ENCODE assay signal across 12 mouse cellular contexts in genomic region chr2:167173051-167173875, GRCm38 (mm10). TPM values are rescaled to one million over a fixed set of nuclear protein-coding genes. Genes with fewer than 3 reads are reported as not detected.
DNase-seq lines count a peak whose midpoint lies in the region; ATAC-seq and TF ChIP-seq lines count a peak whose summit lies in the region.
"Had no signal": no experiment of that assay in that cellular context is flagged by ENCODE, and none has a peak within 500 bp of the region (broad histone marks: within the 10 kb centered on the region; RNA-seq: fewer than 3 reads in every experiment).

No protein-coding gene starts in this region.

- H3K27ac ChIP-seq in intestine, embryonic 14.5 days (ENCODE audit: low read depth), result peak overlapping the region; percentile 55
- no peak overlapping the region; the same call in 1 of the 2 replicates for H3K27ac ChIP-seq in intestine, postnatal 0 days (ENCODE audit: low read depth, low read length)
- H3K27ac ChIP-seq in heart, embryonic 12.5 days (ENCODE audit: poor library complexity, severe bottlenecking), result peak overlapping the region; percentile 10; the same call in 1 of the 2 replicates
- H3K27ac ChIP-seq in kidney, embryonic 15.5 days, result peak overlapping the region; percentile 75
- H3K27ac ChIP-seq in hindbrain, embryonic 10.5 days, result no peak overlapping the region
- H3K27ac ChIP-seq: embryonic facial prominence, embryonic 15.5 days; neural tube, embryonic 13.5 days had no signal

- no peaks in the 10 kb centered on the region for H3K9me3 ChIP-seq in intestine, embryonic 14.5 days (ENCODE audit: control insufficient read depth, low read length)
- no peaks in the 10 kb centered on the region for H3K9me3 ChIP-seq in intestine, postnatal 0 days (ENCODE audit: control insufficient read depth)
- peaks cover 6% of the 10 kb centered on the region; the same call in 1 of the 2 replicates for H3K9me3 ChIP-seq in heart, embryonic 12.5 days (replicated peaks)
- no peaks in the 10 kb centered on the region for H3K9me3 ChIP-seq in kidney, embryonic 15.5 days (replicated peaks)
- H3K9me3 ChIP-seq in hindbrain, embryonic 10.5 days, result 0 out of 2 replicates have a peak, but pooled peaks cover 4% of the 10 kb centered on the region
- H3K9me3 ChIP-seq: embryonic facial prominence, embryonic 15.5 days; neural tube, embryonic 13.5 days had no signal

- H3K4me1 ChIP-seq in intestine, embryonic 14.5 days (replicated peaks; ENCODE audit: control insufficient read depth, insufficient read depth, low read length), result peaks cover under 1% of the 10 kb centered on the region; the same call in 1 of the 2 replicates
- H3K4me1 ChIP-seq in intestine, postnatal 0 days (replicated peaks; ENCODE audit: control insufficient read depth, insufficient read depth, low read length), result no peaks in the 10 kb centered on the region
- H3K4me1 ChIP-seq in heart, embryonic 12.5 days (replicated peaks), result peaks cover 4% of the 10 kb centered on the region
- peaks cover 15% of the 10 kb centered on the region for H3K4me1 ChIP-seq in kidney, embryonic 15.5 days
- H3K4me1 ChIP-seq in hindbrain, embryonic 10.5 days (replicated peaks), result peaks cover 5% of the 10 kb centered on the region; the same call in 1 of the 2 replicates
- H3K4me1 ChIP-seq: embryonic facial prominence, embryonic 15.5 days had no signal

- no peak overlapping the region for H3K4me2 ChIP-seq in intestine, embryonic 14.5 days (ENCODE audit: low read length)
- no peak overlapping the region for H3K4me2 ChIP-seq in intestine, postnatal 0 days (replicated peaks; ENCODE audit: low read depth)
- H3K4me2 ChIP-seq in heart, embryonic 12.5 days, result no peak overlapping the region
- no peak overlapping the region for H3K4me2 ChIP-seq in kidney, embryonic 15.5 days
- H3K4me2 ChIP-seq: embryonic facial prominence, embryonic 15.5 days; neural tube, embryonic 13.5 days had no signal

- 66% methylated on average over 5 of the region's 5 CpGs for WGBS in intestine, embryonic 14.5 days
- 68% methylated on average over 5 of the region's 5 CpGs for WGBS in intestine, postnatal 0 days
- 62% methylated on average over 5 of the region's 5 CpGs for WGBS in heart, embryonic 12.5 days
- WGBS in kidney, embryonic 15.5 days, result 62% methylated on average over 5 of the region's 5 CpGs
- WGBS in hindbrain, embryonic 10.5 days, result 73% methylated on average over 5 of the region's 5 CpGs

- TF ChIP-seq CTCF in intestine, postnatal 0 days (IDR thresholded peaks at IDR 0.05; ENCODE audit: low read depth), result no peak

- DNase-seq in intestine, embryonic 14.5 days (ENCODE audit: low spot score), result no peak
- DNase-seq in skeletal muscle tissue, adult 2 months (ENCODE audit: low read depth, low spot score), result peak; percentile 63
- no peak for DNase-seq in hindbrain, embryonic 10.5 days (ENCODE audit: low spot score)
- no peak for DNase-seq in thymus, postnatal 0 days (ENCODE audit: low spot score)
- no peak for DNase-seq in right cerebral cortex, postnatal 25 days
- DNase-seq: cerebellum, adult 8-10 months had no signal

- no peak overlapping the region for H3K9ac ChIP-seq in intestine, embryonic 14.5 days (ENCODE audit: low read length)
- no peak overlapping the region for H3K9ac ChIP-seq in intestine, postnatal 0 days (ENCODE audit: low read depth, low read length)
- H3K9ac ChIP-seq in heart, embryonic 12.5 days, result no peak overlapping the region
- no peak overlapping the region for H3K9ac ChIP-seq in kidney, embryonic 15.5 days
- H3K9ac ChIP-seq: embryonic facial prominence, embryonic 15.5 days; neural tube, embryonic 13.5 days had no signal

- no peaks in the 10 kb centered on the region for H3K36me3 ChIP-seq in intestine, embryonic 14.5 days (ENCODE audit: control insufficient read depth, insufficient read depth, low read length)
- H3K36me3 ChIP-seq in intestine, postnatal 0 days (ENCODE audit: control insufficient read depth, insufficient read depth), result no peaks in the 10 kb centered on the region
- H3K36me3 ChIP-seq in heart, embryonic 12.5 days, result no peaks in the 10 kb centered on the region
- H3K36me3 ChIP-seq in kidney, embryonic 15.5 days, result no peaks in the 10 kb centered on the region
- no peaks in the 10 kb centered on the region for H3K36me3 ChIP-seq in hindbrain, embryonic 10.5 days
- H3K36me3 ChIP-seq: embryonic facial prominence, embryonic 15.5 days; neural tube, embryonic 13.5 days had no signal

- H3K4me3 ChIP-seq in intestine, embryonic 14.5 days (ENCODE audit: low read depth, low read length), result no peak overlapping the region
- H3K4me3 ChIP-seq in intestine, postnatal 0 days (ENCODE audit: low read depth, low read length), result no peak overlapping the region
- H3K4me3 ChIP-seq in heart, embryonic 12.5 days, result no peak overlapping the region
- H3K4me3 ChIP-seq in kidney, embryonic 15.5 days (replicated peaks), result no peak overlapping the region
- no peak overlapping the region for H3K4me3 ChIP-seq in hindbrain, embryonic 10.5 days
- H3K4me3 ChIP-seq: embryonic facial prominence, embryonic 15.5 days; neural tube, embryonic 13.5 days had no signal

- ATAC-seq in intestine, embryonic 14.5 days (replicated peaks; ENCODE audit: low FRiP score, low TSS enrichment, low read depth), result no peak
- ATAC-seq in intestine, postnatal 0 days, result no peak
- ATAC-seq in heart, embryonic 12.5 days (ENCODE audit: insufficient number of reproducible peaks, low FRiP score), result no peak
- ATAC-seq in kidney, embryonic 15.5 days (replicated peaks; ENCODE audit: low FRiP score), result no peak; the same call in 1 of the 2 replicates
- ATAC-seq: CD4-positive, CD25-positive, alpha-beta regulatory T cell, adult 4 months had no signal

- no peaks in the 10 kb centered on the region for H3K27me3 ChIP-seq in intestine, embryonic 14.5 days (replicated peaks; ENCODE audit: control insufficient read depth, insufficient read depth, low read length)
- H3K27me3 ChIP-seq in intestine, postnatal 0 days (replicated peaks; ENCODE audit: control insufficient read depth, insufficient read depth, low read length), result no peaks in the 10 kb centered on the region
- H3K27me3 ChIP-seq in heart, embryonic 12.5 days (replicated peaks), result peaks cover 12% of the 10 kb centered on the region; the same call in 1 of the 2 replicates
- H3K27me3 ChIP-seq in kidney, embryonic 15.5 days, result no peaks in the 10 kb centered on the region
- no peaks in the 10 kb centered on the region for H3K27me3 ChIP-seq in hindbrain, embryonic 10.5 days (ENCODE audit: insufficient read depth, poor library complexity, severe bottlenecking)
- H3K27me3 ChIP-seq: embryonic facial prominence, embryonic 15.5 days; neural tube, embryonic 13.5 days had no signal

RNA-seq across cellular contexts. Expression of gene Kcnb1, which starts 16.7 kb away (rescaled TPM):
- polyA plus RNA-seq in intestine, embryonic 14.5 days (2014; fragmentation: Nextera tagmentation; extraction: Ambion mirVana), result 1.8 and 1.9 TPM in 2 replicates
- polyA plus RNA-seq in intestine, postnatal 0 days (2015; fragmentation: Nextera tagmentation; extraction: Ambion mirVana), result 1.1 and 1.6 TPM in 2 replicates
- polyA plus RNA-seq in heart, embryonic 12.5 days (2016; fragmentation: Nextera tagmentation; extraction: Ambion mirVana), result 0.24 and 0.30 TPM in 2 replicates
- polyA plus RNA-seq in kidney, embryonic 15.5 days (2015; fragmentation: Nextera tagmentation; extraction: Ambion mirVana), result 0.95 and 1.9 TPM in 2 replicates
- 0.56 and 0.89 TPM in 2 replicates for polyA plus RNA-seq in hindbrain, embryonic 10.5 days (2016; fragmentation: Nextera tagmentation; extraction: Ambion mirVana)
- 0.36 and 0.55 TPM in 2 replicates for polyA plus RNA-seq in thymus, postnatal 0 days (2015; fragmentation: Nextera tagmentation; extraction: Ambion mirVana)

Comparison
In these comparisons a context has a peak if more than half of its experiments do, and no peak if none do; other contexts are left out.
1. H3K27ac ChIP-seq: peak in intestine, embryonic 14.5 days (single experiment), heart, embryonic 12.5 days (single experiment) and kidney, embryonic 15.5 days (single experiment); none in intestine, postnatal 0 days (single experiment) and hindbrain, embryonic 10.5 days (single experiment).